Mouse (Mus musculus) lung, embryonic 14.5 days (tissue): Measurements from ENCODE around the gene Astn2. TPM values are rescaled to one million over a fixed set of nuclear protein-coding genes. Genes with fewer than 3 reads are reported as not detected.

Experiments used
- ATAC-seq: fragments of 200-750 bp; cut with Nextera tagmentation; 2 replicates; pipeline ENCODE4 v1.8.0; 2017; ENCODE audit warnings: mild to moderate bottlenecking, moderate TSS enrichment, moderate library complexity; ENCODE audit not compliant: insufficient read depth
- DNase-seq: peaks from one replicate; pipeline ENCODE4 v3.0.0-alpha.2; 2015
- H3K27ac ChIP-seq: fragments of 300-500 bp; sonication (generic); 2 replicates; pipeline ENCODE4 v1.5.1; 2014; ENCODE audit warnings: low read depth, mild to moderate bottlenecking, moderate library complexity
- H3K27me3 ChIP-seq: fragments of 300-500 bp; sonication (generic); 2 replicates; pipeline ENCODE4 v1.6.1; 2014; ENCODE audit warnings: low read length, control low read depth; ENCODE audit not compliant: insufficient read depth
- H3K36me3 ChIP-seq: fragments of 300-500 bp; sonication (generic); 2 replicates; pipeline ENCODE4 v1.6.1; 2014; ENCODE audit warnings: control low read depth; ENCODE audit not compliant: insufficient read depth
- H3K4me1 ChIP-seq: fragments of 300-500 bp; sonication (generic); 2 replicates; pipeline ENCODE4 v1.6.1; 2014; ENCODE audit warnings: antibody characterized with exemption, control low read depth; ENCODE audit not compliant: insufficient read depth
- H3K4me2 ChIP-seq: fragments of 300-500 bp; sonication (generic); 2 replicates; pipeline ENCODE4 v1.6.1; 2014; ENCODE audit warnings: mild to moderate bottlenecking
- H3K4me3 ChIP-seq: fragments of 300-500 bp; sonication (generic); 2 replicates; pipeline ENCODE4 v1.5.1; 2014; ENCODE audit warnings: low read depth, low read length
- H3K9ac ChIP-seq: fragments of 300-500 bp; sonication (generic); 2 replicates; pipeline ENCODE4 v1.6.1; 2014
- H3K9me3 ChIP-seq: fragments of 300-500 bp; sonication (generic); 2 replicates; pipeline ENCODE4 v1.6.1; 2016; ENCODE audit warnings: low read depth, low read length, control low read depth
- CTCF ChIP-seq: IDR thresholded peaks from 2 replicates; pipeline ENCODE4 v1.5.1; 2016; ENCODE audit warnings: antibody characterized with exemption, low read depth
- WGBS: fragments of 180-500 bp; shearing (Covaris S2); extraction: QIAGEN DNeasy Blood & Tissue Kit; methylation state at CpG from one replicate; pipeline ENCODE4 v1.1.7; 2014; 5-methylcytosine and 5-hydroxymethylcytosine counted together
- polyA plus RNA-seq: library from polyadenylated mRNA; unstranded; fragments of >200 nt; fragmentation: Nextera tagmentation; extraction: Ambion mirVana; gene quantifications from 2 replicates; pipeline ENCODE4 v1.2.1, GENCODE M21; 2014

Astn2 gene
- polyA plus RNA-seq, 1 experiment from 2014 or later, result 1.1 TPM

DNA sequence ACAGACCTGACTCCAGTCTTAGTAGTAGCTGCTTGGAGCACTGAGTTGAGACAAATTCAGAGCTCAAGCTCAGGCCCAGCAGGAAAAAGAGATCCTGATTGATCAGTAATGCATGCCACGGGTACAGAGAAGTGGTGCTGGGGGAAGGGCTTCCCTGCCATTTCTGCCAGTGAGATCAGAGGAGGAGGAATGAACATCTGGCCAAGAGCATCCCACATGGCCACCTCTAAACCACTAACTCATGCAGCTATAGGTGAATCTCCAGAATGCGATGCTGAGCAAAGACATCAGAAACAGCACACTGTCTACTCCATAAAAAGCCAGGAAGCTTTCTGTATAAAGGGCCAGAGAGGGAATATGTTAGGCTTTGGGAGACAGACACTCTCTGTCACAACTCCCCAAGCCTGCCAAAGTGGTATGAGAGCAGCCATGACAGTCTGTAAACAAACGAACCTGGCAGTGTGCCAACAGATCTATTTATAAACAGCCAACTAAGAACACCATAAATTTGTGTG lies 33.8 kb downstream of the Astn2 start:
- no peak overlapping the region for H3K4me3 ChIP-seq
- H3K4me2 ChIP-seq, result no peak overlapping the region
- peak overlapping the region; percentile 68 for H3K27ac ChIP-seq
- no peaks in the 10 kb centered on the region for H3K36me3 ChIP-seq
- no peaks in the 10 kb centered on the region for H3K9me3 ChIP-seq
- no peaks in the 10 kb centered on the region for H3K27me3 ChIP-seq
- TF ChIP-seq CTCF, result no peak
- H3K9ac ChIP-seq, result no peak overlapping the region
- H3K4me1 ChIP-seq, result peaks cover 6% of the 10 kb centered on the region; the same call in 1 of the 2 replicates
- peak; percentile 97 for DNase-seq
- WGBS, result 29% methylated on average over 3 of the region's 3 CpGs
- ATAC-seq, result peak; percentile 95

DNA sequence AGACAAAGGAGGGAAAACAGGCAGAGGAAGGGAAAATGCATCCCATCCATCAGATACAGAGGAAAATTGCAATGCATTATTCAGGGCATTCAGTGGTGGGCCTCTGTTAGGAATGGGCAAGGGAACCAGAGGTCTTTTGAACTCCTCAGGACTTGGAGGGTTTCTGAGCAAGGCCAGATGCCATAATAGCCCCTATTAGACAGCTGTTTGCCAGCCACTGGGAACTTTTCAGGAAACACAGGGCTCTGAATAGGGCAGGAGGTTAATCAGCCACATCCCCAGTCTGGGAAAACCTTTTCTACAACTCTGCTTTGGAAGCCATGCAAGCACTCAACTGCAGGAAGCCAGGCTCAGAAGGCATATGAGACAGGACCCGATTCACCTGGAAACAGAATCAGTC lies 38.9 kb downstream of the Astn2 start:
- Histone ChIP-seq H3K4me2 (no peak overlapping the region), H3K9me3 (no peaks in the 10 kb centered on the region), H3K27me3 (no peaks in the 10 kb centered on the region), H3K4me1 (peaks cover 5% of the 10 kb centered on the region; the same call in 1 of the 2 replicates), H3K36me3 (no peaks in the 10 kb centered on the region), H3K4me3 (no peak overlapping the region), H3K27ac (no peak overlapping the region), H3K9ac (no peak overlapping the region)
- 81% methylated on average over 1 of the region's 1 CpGs for WGBS
- ATAC-seq (no peak), DNase-seq (no peak)
- TF ChIP-seq CTCF, result no peak

DNA sequence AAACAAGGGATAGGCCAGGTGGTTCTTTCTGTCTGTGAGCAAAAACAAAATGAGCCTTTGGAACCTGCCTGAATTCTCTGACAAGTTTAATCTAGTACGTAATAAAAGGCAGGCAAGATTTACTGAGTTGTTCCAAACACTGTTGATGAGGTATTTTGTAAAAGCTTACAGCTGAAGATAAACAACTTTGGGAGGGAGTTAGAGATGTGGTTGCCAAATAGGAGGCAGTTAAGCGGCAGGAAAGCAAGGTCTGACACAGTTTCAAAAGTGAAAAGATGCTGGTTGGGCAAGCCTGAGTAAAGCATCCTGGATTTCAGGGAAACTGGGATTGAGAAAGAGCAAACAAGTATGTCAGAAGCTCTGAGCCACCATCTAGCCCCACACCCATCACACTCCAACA lies 59.8 kb downstream of the Astn2 start:
- no peaks in the 10 kb centered on the region for H3K9me3 ChIP-seq
- ATAC-seq, result peak; percentile 65; the same call in 1 of the 2 replicates
- H3K27ac ChIP-seq, result no peak overlapping the region
- no peak for TF ChIP-seq CTCF
- H3K27me3 ChIP-seq, result no peaks in the 10 kb centered on the region
- no peaks in the 10 kb centered on the region for H3K4me1 ChIP-seq
- no peaks in the 10 kb centered on the region for H3K36me3 ChIP-seq
- DNase-seq, result peak; percentile 70
- no peak overlapping the region for H3K9ac ChIP-seq
- 33% methylated on average over 2 of the region's 2 CpGs for WGBS
- H3K4me3 ChIP-seq, result no peak overlapping the region
- H3K4me2 ChIP-seq, result no peak overlapping the region

DNA sequence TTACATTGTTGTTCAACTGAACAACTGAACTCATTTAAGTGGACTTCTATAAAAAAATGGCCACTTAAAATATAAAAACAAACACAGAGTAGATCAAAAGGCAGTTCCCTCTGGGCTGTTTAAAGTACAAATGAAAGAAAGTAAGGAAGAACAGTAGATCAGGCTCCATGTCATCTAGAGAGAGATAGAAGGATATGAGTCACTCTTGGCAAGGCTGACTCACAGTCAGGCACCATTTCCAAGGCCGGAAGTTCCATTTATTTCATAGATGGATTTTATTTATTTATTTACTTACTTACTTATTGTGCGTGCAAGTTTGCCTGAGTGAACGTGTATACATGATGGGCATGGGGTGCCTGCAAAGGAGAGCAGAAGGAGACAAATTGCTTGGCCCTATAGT lies 67.0 kb downstream of the Astn2 start:
- no peak overlapping the region for H3K4me3 ChIP-seq
- no peak overlapping the region for H3K4me2 ChIP-seq
- no peaks in the 10 kb centered on the region for H3K9me3 ChIP-seq
- 63% methylated on average over 3 of the region's 3 CpGs for WGBS
- DNase-seq (peak; percentile 21), ATAC-seq (no peak; the same call in 1 of the 2 replicates)
- peak overlapping the region; percentile 50; the same call in 1 of the 2 replicates for H3K27ac ChIP-seq
- 0 out of 2 replicates have a peak, but pooled peaks cover 3% of the 10 kb centered on the region for H3K4me1 ChIP-seq
- no peak overlapping the region for H3K9ac ChIP-seq
- TF ChIP-seq CTCF, result no peak
- no peaks in the 10 kb centered on the region for H3K36me3 ChIP-seq
- H3K27me3 ChIP-seq, result no peaks in the 10 kb centered on the region

DNA sequence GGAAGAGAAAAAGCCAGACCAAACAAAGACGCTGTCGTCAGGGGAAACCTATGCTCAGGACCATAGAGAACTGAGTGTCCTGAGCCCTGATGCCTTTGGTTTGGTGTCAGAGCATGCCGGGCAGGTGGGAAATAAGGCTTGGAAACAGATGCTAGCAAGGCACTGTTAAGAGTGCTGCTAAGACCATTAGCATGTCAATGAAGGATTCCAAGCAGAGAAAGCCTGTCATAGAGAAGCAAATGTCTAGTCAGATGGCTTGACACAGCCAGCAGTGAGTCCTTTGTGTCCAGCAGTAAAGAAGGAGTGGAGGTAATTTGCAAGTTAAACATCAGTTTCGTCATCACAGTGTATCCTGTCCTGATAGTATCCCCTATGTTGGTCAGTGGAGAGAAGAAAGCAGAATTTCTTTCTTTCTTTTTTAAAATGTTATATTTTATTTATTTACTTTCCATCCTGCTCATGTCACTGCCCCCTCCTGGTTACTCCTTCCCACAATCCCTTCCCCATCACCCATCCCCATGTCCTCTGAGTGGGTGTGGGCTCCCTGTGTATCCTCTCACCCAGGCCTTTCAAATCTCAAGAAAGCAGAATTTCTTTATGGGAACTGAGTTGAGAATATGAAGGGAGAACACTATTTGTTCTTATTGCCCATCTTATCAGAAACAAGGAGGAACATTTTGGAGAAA lies 73.7 kb downstream of the Astn2 start:
- no peak for DNase-seq
- WGBS, result 30% methylated on average over 4 of the region's 4 CpGs

DNA sequence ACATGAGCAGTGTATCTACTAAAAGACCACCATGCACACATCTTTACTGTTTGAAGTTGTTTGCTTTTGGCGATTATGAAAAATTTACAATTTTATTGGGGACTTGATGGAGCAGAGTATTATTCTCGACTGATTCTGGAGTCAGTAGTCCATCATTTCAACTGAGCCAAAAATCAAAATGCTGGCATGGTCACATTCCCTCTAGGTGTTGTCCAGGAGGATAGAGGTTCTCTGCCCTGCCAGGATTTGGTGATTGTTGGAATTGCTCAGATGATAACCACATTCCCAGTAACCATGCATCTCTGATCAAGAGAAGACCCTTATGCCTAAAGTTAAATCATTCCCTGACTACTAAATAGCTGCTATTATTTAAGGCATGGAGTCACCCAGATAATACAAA lies 83.4 kb downstream of the Astn2 start:
- ATAC-seq, result no peak
- no peaks in the 10 kb centered on the region for H3K36me3 ChIP-seq
- H3K27me3 ChIP-seq, result no peaks in the 10 kb centered on the region
- DNase-seq, result no peak
- TF ChIP-seq CTCF, result no peak
- H3K4me2 ChIP-seq, result no peak overlapping the region
- no peak overlapping the region for H3K4me3 ChIP-seq
- no peak overlapping the region for H3K27ac ChIP-seq
- H3K4me1 ChIP-seq, result no peaks in the 10 kb centered on the region
- WGBS, result 82% methylated on average over 2 of the region's 2 CpGs
- H3K9me3 ChIP-seq, result no peaks in the 10 kb centered on the region
- H3K9ac ChIP-seq, result no peak overlapping the region

More for the DNA sequence above, 73.7 kb downstream of the Astn2 start:
- no peaks in the 10 kb centered on the region for H3K27me3 ChIP-seq
- TF ChIP-seq CTCF, result no peak
- no peaks in the 10 kb centered on the region for H3K36me3 ChIP-seq
- ATAC-seq, result no peak
- H3K4me3 ChIP-seq, result no peak overlapping the region
- H3K9me3 ChIP-seq, result no peaks in the 10 kb centered on the region
- H3K9ac ChIP-seq, result no peak overlapping the region
- no peak overlapping the region for H3K27ac ChIP-seq
- H3K4me2 ChIP-seq, result no peak overlapping the region
- H3K4me1 ChIP-seq, result no peaks in the 10 kb centered on the region

DNA sequence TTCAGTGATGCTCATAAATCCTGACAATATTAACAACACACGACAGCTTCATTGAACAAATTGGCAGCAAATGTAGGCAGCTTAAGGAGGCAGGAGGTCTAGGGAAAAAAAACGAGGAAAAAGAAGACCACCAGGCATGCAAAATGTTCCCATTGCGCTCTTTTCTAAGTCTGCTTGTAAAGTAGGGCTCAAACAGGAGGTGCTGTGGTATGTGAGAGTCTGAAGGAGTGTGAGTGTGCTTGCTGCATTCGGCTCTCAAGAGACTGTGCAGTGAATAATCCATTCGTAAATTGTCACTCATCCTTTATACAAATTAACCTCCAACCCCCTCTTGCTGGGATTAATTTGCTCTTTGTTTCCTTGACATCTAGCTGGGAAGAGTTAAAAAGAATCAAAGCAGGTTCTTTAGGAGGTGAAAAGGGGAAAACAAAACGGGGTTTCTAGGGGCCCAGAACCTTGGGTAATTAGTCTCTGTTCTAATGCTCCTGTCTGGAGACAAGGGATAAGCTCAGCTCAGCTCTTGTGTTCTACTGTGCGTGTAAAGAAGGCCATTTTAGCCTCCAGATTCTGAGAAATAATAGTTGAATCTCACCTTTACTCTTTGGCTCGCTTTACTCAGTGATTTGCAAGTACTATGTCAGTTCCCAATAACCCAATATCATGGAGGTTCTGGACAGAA lies 89.5 kb downstream of the Astn2 start:
- Histone ChIP-seq H3K4me3 (no peak overlapping the region), H3K27me3 (no peaks in the 10 kb centered on the region), H3K4me1 (0 out of 2 replicates have a peak, but pooled peaks cover 3% of the 10 kb centered on the region), H3K36me3 (no peaks in the 10 kb centered on the region), H3K9me3 (no peaks in the 10 kb centered on the region), H3K9ac (no peak overlapping the region), H3K27ac (no peak overlapping the region), H3K4me2 (no peak overlapping the region)
- peak; percentile 33 for DNase-seq
- TF ChIP-seq CTCF, result no peak
- 0 out of 2 replicates have a peak, but pooled peaks have one; percentile 52 for ATAC-seq
- 23% methylated on average over 8 of the region's 8 CpGs for WGBS
